Mouse (Mus musculus) erythroblast, embryonic 14.5 days (primary cell): ENCODE results near the gene Clcnkb.

Experiments
- GATA1 ChIP-seq: IDR thresholded peaks from 2 replicates; pipeline ENCODE4 v1.6.1; 2012; ENCODE audit warnings: low read length, inconsistent platforms, mixed read lengths
- TAL1 ChIP-seq: IDR thresholded peaks from 3 replicates; pipeline ENCODE4 v1.6.1; 2012; ENCODE audit warnings: low read length, inconsistent platforms, mixed read lengths

- no peak for TF ChIP-seq GATA1
- no peak for TF ChIP-seq TAL1
Measured at GRCm38 (mm10) chr4:141365126-141365525, 50.7 kb downstream of the Clcnkb start.
